In the genomic region with DNA sequence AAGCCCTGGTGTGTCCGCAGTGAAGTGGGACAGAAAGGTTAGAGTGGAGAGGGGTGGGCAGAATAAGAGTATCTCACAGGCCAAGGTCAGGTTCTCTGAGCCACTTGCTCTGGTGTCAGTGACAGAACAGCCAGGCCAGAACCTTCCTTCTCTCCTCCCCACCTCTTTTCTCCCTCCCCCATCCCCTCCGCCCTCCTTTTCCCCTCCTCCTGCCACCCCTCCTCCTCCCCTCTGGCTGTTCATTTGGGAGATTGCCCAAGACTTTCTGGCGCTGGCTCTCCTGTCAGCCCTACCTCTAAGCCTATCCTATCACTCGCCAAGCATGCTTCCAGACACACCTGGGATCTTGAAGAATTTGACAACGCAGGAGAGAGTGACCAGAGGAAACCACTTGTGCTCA, we compare ENCODE assay signal across 8 mouse cellular contexts. TPM values are rescaled to one million over a fixed set of nuclear protein-coding genes. Genes with fewer than 3 reads are reported as not detected.
A peak's percentile ranks its signal among the peaks of the same experiment; 100 is the strongest.
DNase-seq lines count a peak whose midpoint lies in the region; ATAC-seq and TF ChIP-seq lines count a peak whose summit lies in the region.

No protein-coding gene starts in this region.

- no peak for ATAC-seq in hindbrain, embryonic 11.5 days (ENCODE audit: low FRiP score)
- ATAC-seq in lung, embryonic 15.5 days (ENCODE audit: borderline replicate concordance, extremely low read depth, low FRiP score, low TSS enrichment): 0 out of 2 replicates have a peak, but pooled peaks have one; percentile 24
- no peak for ATAC-seq in CD4-positive, CD25-positive, alpha-beta regulatory T cell, adult 4 months

- TF ChIP-seq CTCF in left cerebral cortex, adult 2 months (IDR thresholded peaks at IDR 0.05): no peak

- WGBS in hindbrain, embryonic 11.5 days: 11% methylated on average over 4 of the region's 5 CpGs
- WGBS in lung, embryonic 15.5 days: 6% methylated on average over 4 of the region's 5 CpGs

- H3K9ac ChIP-seq in hindbrain, embryonic 11.5 days (ENCODE audit: low read depth, low read length): no peak overlapping the region
- no peak overlapping the region; the same call in 1 of the 2 replicates for H3K9ac ChIP-seq in lung, embryonic 15.5 days

- H3K27me3 ChIP-seq in hindbrain, embryonic 11.5 days (ENCODE audit: control insufficient read depth, insufficient read depth, low read length): peaks cover 13% of the 10 kb centered on the region
- H3K27me3 ChIP-seq in lung, embryonic 15.5 days: peaks cover 30% of the 10 kb centered on the region

- H3K9me3 ChIP-seq in hindbrain, embryonic 11.5 days (ENCODE audit: control insufficient read depth, low read length): no peaks in the 10 kb centered on the region
- no peaks in the 10 kb centered on the region for H3K9me3 ChIP-seq in lung, embryonic 15.5 days

- no peaks in the 10 kb centered on the region for H3K36me3 ChIP-seq in hindbrain, embryonic 11.5 days (ENCODE audit: control insufficient read depth, insufficient read depth, low read length)
- no peaks in the 10 kb centered on the region for H3K36me3 ChIP-seq in lung, embryonic 15.5 days

- H3K4me1 ChIP-seq in hindbrain, embryonic 11.5 days (replicated peaks; ENCODE audit: control insufficient read depth, insufficient read depth, low read length): peaks cover 2% of the 10 kb centered on the region; the same call in 1 of the 2 replicates
- H3K4me1 ChIP-seq in lung, embryonic 15.5 days: peaks cover 44% of the 10 kb centered on the region

- DNase-seq in left cerebral cortex, adult 2 months (ENCODE audit: extremely low spot score in 1 of 2, low spot score in 2 of 2): no peak
- DNase-seq in left cerebral cortex, adult 9 months (ENCODE audit: low spot score in 2 of 2): no peak
- peak; percentile 59 for DNase-seq in fat pad, adult 2 months (ENCODE audit: extremely low read depth, low read depth, low spot score)
- no peak for DNase-seq in hindbrain, embryonic 11.5 days (ENCODE audit: low spot score)
- DNase-seq in right cerebral cortex, adult 18-20 months: no peak
- DNase-seq in urinary bladder, postnatal 14 days (ENCODE audit: low spot score): no peak

- peak overlapping the region; percentile 53 for H3K4me3 ChIP-seq in left cerebral cortex, adult 2 months
- H3K4me3 ChIP-seq in hindbrain, embryonic 11.5 days (ENCODE audit: low read depth, low read length): no peak overlapping the region
- peak overlapping the region; percentile 43 for H3K4me3 ChIP-seq in lung, embryonic 15.5 days

- H3K27ac ChIP-seq in left cerebral cortex, adult 2 months: no peak overlapping the region; the same call in 1 of the 2 replicates
- no peak overlapping the region for H3K27ac ChIP-seq in hindbrain, embryonic 11.5 days (ENCODE audit: low read depth, low read length)
- peak overlapping the region; percentile 77 for H3K27ac ChIP-seq in lung, embryonic 15.5 days

- intact Hi-C loops in left cerebral cortex, adult 2 months (cut with DNase I): no loop called here

- peak overlapping the region; percentile 91; the same call in 1 of the 2 replicates for H3K4me2 ChIP-seq in hindbrain, embryonic 11.5 days (replicated peaks; ENCODE audit: low read depth, low read length)
- peak overlapping the region; percentile 77 for H3K4me2 ChIP-seq in lung, embryonic 15.5 days

RNA-seq across cellular contexts. Expression of gene Tuba8, which starts 1.2 kb away (rescaled TPM):
- 10 to 100 TPM; 10.6 to 12.2 TPM for total RNA-seq in left cerebral cortex, adult 2 months (2021)
- 0.54 and 0.60 TPM in 2 replicates for polyA plus RNA-seq in hindbrain, embryonic 11.5 days (2014; fragmentation: Nextera tagmentation; extraction: Ambion mirVana)
- polyA plus RNA-seq in lung, embryonic 15.5 days (2015; fragmentation: Nextera tagmentation; extraction: Ambion mirVana): 6.3 and 7.8 TPM in 2 replicates
- polyA plus RNA-seq in CD4-positive, CD25-positive, alpha-beta regulatory T cell, adult 4 months (2017; shearing (Covaris generic)): 1 to 10 TPM in 1 of 2 experiments, under 1 TPM in 1; 0.34 to 1.2 TPM

RNA-seq across cellular contexts. Expression of gene Pex26, which starts 28.3 kb away (rescaled TPM):
- 10 to 100 TPM; 15.0 to 15.1 TPM for total RNA-seq in left cerebral cortex, adult 2 months (2021)
- 5.7 and 6.4 TPM in 2 replicates for polyA plus RNA-seq in hindbrain, embryonic 11.5 days (2014; fragmentation: Nextera tagmentation; extraction: Ambion mirVana)
- polyA plus RNA-seq in lung, embryonic 15.5 days (2015; fragmentation: Nextera tagmentation; extraction: Ambion mirVana): 10.9 and 13.5 TPM in 2 replicates
- polyA plus RNA-seq in CD4-positive, CD25-positive, alpha-beta regulatory T cell, adult 4 months (2017; shearing (Covaris generic)): 1 to 10 TPM; 2.3 to 4.3 TPM

RNA-seq across cellular contexts. Expression of gene Usp18, which starts 34.0 kb away (rescaled TPM):
- total RNA-seq in left cerebral cortex, adult 2 months (2021): under 1 TPM; 0.18 to 0.89 TPM
- 1.2 and 1.3 TPM in 2 replicates for polyA plus RNA-seq in hindbrain, embryonic 11.5 days (2014; fragmentation: Nextera tagmentation; extraction: Ambion mirVana)
- 4.9 and 7.3 TPM in 2 replicates for polyA plus RNA-seq in lung, embryonic 15.5 days (2015; fragmentation: Nextera tagmentation; extraction: Ambion mirVana)
- polyA plus RNA-seq in CD4-positive, CD25-positive, alpha-beta regulatory T cell, adult 4 months (2017; shearing (Covaris generic)): 100 to 1,000 TPM; 123 to 154 TPM

Comparison
In these comparisons a context has a peak if more than half of its experiments do, and no peak if none do; other contexts are left out.
1. RNA of gene Usp18, which starts 34.0 kb away (polyA plus RNA-seq): 123 to 154 TPM in CD4-positive, CD25-positive, alpha-beta regulatory T cell, adult 4 months; 4.9 to 7.3 TPM in lung, embryonic 15.5 days and 1.2 to 1.3 TPM in hindbrain, embryonic 11.5 days; every median in the first group is over 10 times any median in the second.